Mouse (Mus musculus): ENCODE measurements around the gene Fem1a. TPM values are rescaled to one million over a fixed set of nuclear protein-coding genes. Genes with fewer than 3 reads are reported as not detected.
A peak's percentile ranks its signal among the peaks of the same experiment; 100 is the strongest.

Fem1a gene
- polyA plus RNA-seq, 1 experiment = 43.6 TPM

DNA sequence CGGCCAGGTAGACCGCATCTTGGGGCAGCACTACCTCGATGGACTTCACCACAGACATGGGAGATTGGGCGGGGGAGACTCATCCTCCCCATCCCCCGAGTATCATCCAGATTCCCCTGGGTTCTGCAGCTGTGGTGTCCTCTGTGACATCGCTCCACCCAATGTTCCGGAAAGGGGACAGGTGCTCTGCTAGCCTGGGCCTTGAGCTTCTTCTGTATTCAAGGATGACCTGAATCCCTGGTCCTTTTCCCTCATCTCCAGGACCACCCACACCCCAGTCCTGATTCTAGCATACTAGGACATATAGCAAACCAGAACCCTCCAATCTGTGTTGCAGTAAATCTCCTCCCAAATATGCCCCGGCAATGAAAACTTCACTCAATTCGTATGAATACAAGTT lies 43.6 kb downstream of the Fem1a start, which contains the start of gene Arrdc5:
TSS of gene Arrdc5 (minus strand) at position 101 of the 400 bp plus-strand sequence.
- Histone ChIP-seq H3K4me3 (no peak within 1 kb of the TSS), H3ac (ENCODE audit: control insufficient read depth, insufficient read length) (no peak within 1 kb of the TSS), H3K36me3 (ENCODE audit: control insufficient read depth, insufficient read depth) (no peaks in the 10 kb centered on the region), H3K4me2 (ENCODE audit: low read depth) (no peak within 1 kb of the TSS), H3K79me2 (ENCODE audit: control insufficient read depth, insufficient read depth) (peaks cover 10% of the 10 kb centered on the region), H3K27me3 (ENCODE audit: control insufficient read depth, insufficient read depth, insufficient read length) (no peaks in the 10 kb centered on the region)
- TF ChIP-seq TCF3 (IDR thresholded peaks at IDR 0.05; ENCODE audit: insufficient read length, low read depth) (no peak), MAX (IDR thresholded peaks at IDR 0.05; ENCODE audit: low read depth) (no peak), MYOG (IDR thresholded peaks at IDR 0.05; ENCODE audit: control insufficient read depth in 1 of 3, insufficient read depth in 1 of 3, insufficient read length in 2 of 3, low read depth in 2 of 3) (no peak), USF1 (IDR thresholded peaks at IDR 0.05; ENCODE audit: low read depth) (no peak), CEBPB (IDR thresholded peaks at IDR 0.05; ENCODE audit: insufficient read depth, poor library complexity, severe bottlenecking) (no peak), POLR2AphosphoS2 (IDR thresholded peaks at IDR 0.05; ENCODE audit: insufficient read length, low read depth) (no peak)

DNA sequence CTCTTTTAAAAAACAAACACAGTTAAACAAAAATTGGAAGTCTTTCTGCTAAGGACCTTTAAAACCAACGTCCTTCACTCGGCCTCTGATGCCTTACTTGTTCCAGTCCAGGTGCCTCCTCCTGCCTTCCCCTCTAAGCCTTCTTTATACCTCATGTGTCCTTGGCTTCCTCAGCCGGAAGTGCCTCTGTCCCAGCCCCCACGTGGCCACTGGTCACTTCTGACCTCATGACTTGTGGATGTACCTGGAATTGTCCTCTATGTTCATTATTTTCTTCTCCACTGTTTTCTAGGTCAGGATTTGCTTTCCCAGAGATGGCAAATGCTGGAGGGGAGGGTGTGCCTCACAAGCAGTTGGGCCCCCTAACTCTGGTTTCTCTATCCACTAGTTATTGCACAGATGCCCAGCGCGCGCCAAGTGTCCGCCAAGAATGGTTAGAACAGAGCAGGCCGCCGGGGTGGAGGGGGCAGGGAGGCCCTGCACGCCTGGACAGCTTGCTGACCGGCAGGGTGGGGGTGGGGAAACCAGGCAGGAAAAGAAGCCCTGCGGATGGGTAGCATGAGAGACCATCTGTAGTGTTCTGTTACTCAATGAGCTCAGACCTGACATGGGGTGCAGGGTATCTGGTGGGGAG lies 45.9 kb downstream of the Fem1a start:
- peak overlapping the region; percentile 83 for H3K4me3 ChIP-seq
- TF ChIP-seq SRF (IDR thresholded peaks at IDR 0.05; ENCODE audit: control insufficient read depth, insufficient read length, low read depth) = no peak

DNA sequence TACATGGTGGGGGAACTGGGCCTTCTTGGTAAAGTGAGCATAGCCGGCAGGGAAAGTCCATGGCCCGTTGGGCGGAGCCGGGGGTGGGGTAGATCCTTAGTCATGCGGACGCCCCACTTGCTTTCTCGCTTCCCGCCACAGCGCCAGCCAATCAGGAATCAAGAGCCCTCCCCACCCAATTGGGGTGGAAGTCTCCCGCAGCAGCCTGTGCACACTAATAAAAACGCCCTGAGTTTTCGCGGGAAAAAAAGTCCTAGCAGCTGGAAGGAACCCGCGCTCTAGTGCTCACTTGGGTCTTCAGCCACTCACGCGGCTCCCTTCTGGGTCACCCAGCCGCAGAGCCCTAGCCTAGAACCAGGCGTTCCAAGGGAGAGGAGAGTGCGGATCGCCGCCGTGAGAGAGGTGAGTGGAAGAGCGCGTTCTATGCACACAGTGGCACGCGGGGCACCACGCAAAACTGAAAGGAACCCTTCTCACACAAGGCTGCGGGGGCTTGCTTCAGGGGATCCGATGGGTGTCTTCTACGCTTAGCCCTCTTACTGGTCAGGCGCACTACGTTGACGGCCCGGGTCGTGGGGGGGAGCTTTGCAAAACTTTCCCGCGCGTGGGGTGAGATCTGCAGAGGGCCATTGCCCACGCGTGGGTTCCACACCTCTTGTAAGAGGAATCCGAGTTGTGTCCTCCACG lies 46.7 kb downstream of the Fem1a start, which contains the start of gene Uhrf1:
TSS of gene Uhrf1 (plus strand) at position 162 of the 687 bp plus-strand sequence.
- peak within 1 kb of the TSS; percentile 5 for H3ac ChIP-seq (ENCODE audit: control insufficient read depth, insufficient read length)
- peak within 1 kb of the TSS; percentile 97 for H3K4me2 ChIP-seq (ENCODE audit: low read depth)
- no peak for TF ChIP-seq TCF3 (IDR thresholded peaks at IDR 0.05; ENCODE audit: insufficient read length, low read depth)
- no peak for TF ChIP-seq SRF (IDR thresholded peaks at IDR 0.05; ENCODE audit: control insufficient read depth, insufficient read length, low read depth)
- TF ChIP-seq CEBPB (IDR thresholded peaks at IDR 0.05; ENCODE audit: insufficient read depth, poor library complexity, severe bottlenecking) = no peak
- no peak for TF ChIP-seq MAX (IDR thresholded peaks at IDR 0.05; ENCODE audit: low read depth)
- TF ChIP-seq E2F4 (IDR thresholded peaks at IDR 0.05; ENCODE audit: insufficient read depth) = peak; percentile 27
- no peak for TF ChIP-seq USF1 (IDR thresholded peaks at IDR 0.05; ENCODE audit: low read depth)
- TF ChIP-seq TCF12 (IDR thresholded peaks at IDR 0.05; ENCODE audit: insufficient read depth, poor library complexity, severe bottlenecking) = no peak
- TF ChIP-seq MYOG (IDR thresholded peaks at IDR 0.05; ENCODE audit: control insufficient read depth in 1 of 3, insufficient read depth in 1 of 3, insufficient read length in 2 of 3, low read depth in 2 of 3) = no peak
- peaks cover 35% of the 10 kb centered on the region for H3K79me2 ChIP-seq (ENCODE audit: control insufficient read depth, insufficient read depth)
- no peaks in the 10 kb centered on the region for H3K36me3 ChIP-seq (ENCODE audit: control insufficient read depth, insufficient read depth)
- peak within 1 kb of the TSS; percentile 83 for H3K4me3 ChIP-seq
- H3K27me3 ChIP-seq (ENCODE audit: control insufficient read depth, insufficient read depth, insufficient read length) = no peaks in the 10 kb centered on the region

More for the DNA sequence above, 45.9 kb downstream of the Fem1a start:
- no peak overlapping the region for H3ac ChIP-seq (ENCODE audit: control insufficient read depth, insufficient read length)
- H3K27me3 ChIP-seq (ENCODE audit: control insufficient read depth, insufficient read depth, insufficient read length) = no peaks in the 10 kb centered on the region
- no peaks in the 10 kb centered on the region for H3K36me3 ChIP-seq (ENCODE audit: control insufficient read depth, insufficient read depth)
- peaks cover 32% of the 10 kb centered on the region for H3K79me2 ChIP-seq (ENCODE audit: control insufficient read depth, insufficient read depth)
- H3K4me2 ChIP-seq (ENCODE audit: low read depth) = peak overlapping the region; percentile 53

DNA sequence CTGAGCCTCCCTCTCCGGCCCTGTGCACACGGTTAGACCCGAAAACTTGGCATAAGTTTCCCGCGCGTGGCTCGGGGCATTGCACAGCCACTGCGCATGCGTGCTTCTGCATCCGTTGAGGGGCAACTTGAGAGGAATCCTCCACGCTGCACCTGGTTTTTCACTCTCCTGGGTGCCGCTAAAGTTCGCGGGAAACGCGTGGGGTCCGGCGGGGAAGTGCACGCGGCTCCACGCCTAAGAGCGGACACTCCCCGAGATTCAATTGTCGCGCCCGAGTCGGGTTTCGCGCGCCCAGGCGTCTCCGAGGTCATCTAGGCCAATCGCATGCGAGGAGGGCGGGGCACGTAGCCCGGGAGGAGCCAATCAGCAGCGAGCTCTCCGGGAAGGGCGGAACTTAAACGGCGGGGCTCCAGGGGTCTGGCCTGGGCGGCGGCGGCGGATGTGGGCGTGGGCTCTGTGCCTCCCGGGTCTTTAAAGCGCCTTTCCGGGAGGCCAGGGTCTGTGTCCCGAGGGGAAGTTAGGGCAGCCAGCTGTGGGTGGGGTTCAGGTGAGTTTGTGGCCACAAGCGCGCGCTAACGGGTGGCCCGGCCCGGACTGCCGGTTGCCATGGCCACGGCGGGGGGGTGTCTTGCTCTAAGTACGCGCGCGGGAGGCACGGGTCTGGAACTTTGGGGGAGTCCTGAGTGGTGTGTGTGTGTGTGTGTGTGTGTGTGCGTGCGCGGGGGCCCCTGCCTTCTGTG lies 47.4 kb downstream of the Fem1a start:
- Histone ChIP-seq H3K27me3 (ENCODE audit: control insufficient read depth, insufficient read depth, insufficient read length) (no peaks in the 10 kb centered on the region), H3K36me3 (ENCODE audit: control insufficient read depth, insufficient read depth) (no peaks in the 10 kb centered on the region), H3K79me2 (ENCODE audit: control insufficient read depth, insufficient read depth) (peaks cover 35% of the 10 kb centered on the region), H3ac (ENCODE audit: control insufficient read depth, insufficient read length) (peak overlapping the region; percentile 5), H3K4me2 (ENCODE audit: low read depth) (peak overlapping the region; percentile 97), H3K4me3 (peak overlapping the region; percentile 83)
- TF ChIP-seq SRF (IDR thresholded peaks at IDR 0.05; ENCODE audit: control insufficient read depth, insufficient read length, low read depth) (peak; percentile 55), POLR2A (IDR thresholded peaks at IDR 0.05; ENCODE audit: insufficient read length, low read depth) (peak; percentile 27), E2F4 (IDR thresholded peaks at IDR 0.05; ENCODE audit: insufficient read depth) (peak; percentile 98), REST (IDR thresholded peaks at IDR 0.05; ENCODE audit: insufficient read depth, insufficient read length) (no peak), CEBPB (IDR thresholded peaks at IDR 0.05; ENCODE audit: insufficient read depth, poor library complexity, severe bottlenecking) (no peak), POLR2AphosphoS2 (IDR thresholded peaks at IDR 0.05; ENCODE audit: insufficient read length, low read depth) (peak; percentile 22)

DNA sequence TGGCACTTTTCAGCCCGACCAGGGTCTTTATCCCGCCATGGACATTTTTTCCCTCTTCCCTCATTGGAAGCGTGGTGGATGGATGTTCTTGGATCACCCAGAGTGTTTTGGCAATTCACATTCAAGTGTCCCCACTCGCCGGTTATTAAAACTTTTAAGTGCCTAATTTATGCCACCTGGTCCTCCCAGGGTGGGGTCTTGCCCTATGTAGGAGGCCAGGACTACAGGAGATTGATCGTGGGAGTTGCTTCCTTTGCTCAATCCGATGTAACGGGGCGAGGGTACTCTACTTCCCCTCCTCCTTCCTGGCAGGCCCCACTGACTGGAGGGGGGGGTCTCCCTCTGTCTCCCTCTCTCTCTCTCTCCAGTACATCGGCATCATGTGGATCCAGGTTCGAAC lies 48.1 kb downstream of the Fem1a start:
- Histone ChIP-seq H3K36me3 (ENCODE audit: control insufficient read depth, insufficient read depth) (no peaks in the 10 kb centered on the region), H3ac (ENCODE audit: control insufficient read depth, insufficient read length) (peak overlapping the region; percentile 5), H3K4me2 (ENCODE audit: low read depth) (peak overlapping the region; percentile 91), H3K27me3 (ENCODE audit: control insufficient read depth, insufficient read depth, insufficient read length) (no peaks in the 10 kb centered on the region), H3K79me2 (ENCODE audit: control insufficient read depth, insufficient read depth) (peaks cover 35% of the 10 kb centered on the region), H3K4me3 (peak overlapping the region; percentile 83)
- no peak for TF ChIP-seq MYOG (IDR thresholded peaks at IDR 0.05; ENCODE audit: control insufficient read depth in 1 of 3, insufficient read depth in 1 of 3, insufficient read length in 2 of 3, low read depth in 2 of 3)
- TF ChIP-seq SRF (IDR thresholded peaks at IDR 0.05; ENCODE audit: control insufficient read depth, insufficient read length, low read depth) = no peak
- no peak for TF ChIP-seq MYOD1 (IDR thresholded peaks at IDR 0.05; ENCODE audit: control insufficient read depth in 1 of 3, insufficient read length in 2 of 3, low read depth in 2 of 3)
- no peak for TF ChIP-seq CEBPB (IDR thresholded peaks at IDR 0.05; ENCODE audit: insufficient read depth, poor library complexity, severe bottlenecking)
- no peak for TF ChIP-seq POLR2AphosphoS2 (IDR thresholded peaks at IDR 0.05; ENCODE audit: insufficient read length, low read depth)
- TF ChIP-seq POLR2A (IDR thresholded peaks at IDR 0.05; ENCODE audit: insufficient read length, low read depth) = no peak
- TF ChIP-seq MAX (IDR thresholded peaks at IDR 0.05; ENCODE audit: low read depth) = no peak
- no peak for TF ChIP-seq USF1 (IDR thresholded peaks at IDR 0.05; ENCODE audit: low read depth)
- no peak for TF ChIP-seq TCF12 (IDR thresholded peaks at IDR 0.05; ENCODE audit: insufficient read depth, poor library complexity, severe bottlenecking)
- no peak for TF ChIP-seq TCF3 (IDR thresholded peaks at IDR 0.05; ENCODE audit: insufficient read length, low read depth)
- TF ChIP-seq REST (IDR thresholded peaks at IDR 0.05; ENCODE audit: insufficient read depth, insufficient read length) = no peak
- no peak for TF ChIP-seq E2F4 (IDR thresholded peaks at IDR 0.05; ENCODE audit: insufficient read depth)
